Mouse (Mus musculus) stomach, postnatal 0 days (tissue): ENCODE results near the gene Tm4sf1.

Source experiments
- CTCF ChIP-seq: IDR thresholded peaks from 2 replicates; pipeline ENCODE4 v1.5.1; 2016; ENCODE audit warnings: antibody characterized with exemption, low read depth, mild to moderate bottlenecking, moderate library complexity
- EP300 ChIP-seq: optimal IDR thresholded peaks from 2 replicates; pipeline ENCODE3; 2016; ENCODE audit warnings: antibody characterized with exemption

DNA sequence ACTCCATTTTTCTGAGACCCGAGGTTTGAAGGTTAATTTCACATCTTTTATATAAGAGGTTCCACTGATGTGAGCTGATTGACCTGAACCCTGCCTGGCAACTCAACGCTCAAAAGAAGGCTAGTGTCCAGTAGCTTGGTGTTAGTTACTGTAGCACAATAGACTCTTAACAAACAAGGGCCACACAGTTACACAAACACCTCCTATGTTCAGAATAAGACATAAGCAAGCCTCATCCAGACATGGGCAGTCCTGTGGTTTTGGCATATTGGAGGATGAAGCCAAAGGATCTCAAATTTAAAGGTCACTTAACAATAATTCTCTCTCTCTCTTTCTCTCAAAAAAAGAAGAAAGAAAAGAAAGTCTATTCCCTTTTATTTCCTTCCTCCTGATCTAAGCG lies 1.7 kb upstream of the Tm4sf1 start:
- TF ChIP-seq EP300 = no peak
- TF ChIP-seq CTCF = no peak
